8 mouse cellular contexts compared by ENCODE assay signal in the genomic region with DNA sequence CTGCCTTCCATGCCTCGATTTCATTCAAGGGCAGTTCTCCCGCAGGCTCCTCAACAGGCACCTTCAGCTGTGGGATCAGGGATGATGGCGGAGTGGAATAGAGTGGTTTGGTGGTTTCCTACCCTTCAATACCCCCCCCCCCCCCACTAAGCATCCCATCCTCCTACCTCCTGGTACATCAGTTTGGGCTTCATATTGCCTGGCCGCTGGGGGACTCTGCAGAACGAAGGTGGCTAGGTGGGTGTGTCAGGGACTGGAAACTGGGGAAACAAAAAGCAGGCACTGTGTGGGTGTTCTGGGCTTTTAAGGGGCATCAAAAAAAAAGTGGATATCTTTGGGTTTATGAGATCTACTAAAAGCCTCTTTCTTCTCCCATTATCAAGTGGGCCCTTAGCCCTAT. TPM values are rescaled to one million over a fixed set of nuclear protein-coding genes. Genes with fewer than 3 reads are reported as not detected.
A peak's percentile ranks its signal among the peaks of the same experiment; 100 is the strongest.
DNase-seq lines count a peak whose midpoint lies in the region; ATAC-seq and TF ChIP-seq lines count a peak whose summit lies in the region.

No protein-coding gene starts in this region.

- H3K9ac ChIP-seq in heart, embryonic 16.5 days (ENCODE audit: low read length), result peak overlapping the region; percentile 83
- peak overlapping the region; percentile 66 for H3K9ac ChIP-seq in forebrain, postnatal 0 days

- H3K4me2 ChIP-seq in heart, embryonic 16.5 days (ENCODE audit: low read depth, low read length), result peak overlapping the region; percentile 99
- H3K4me2 ChIP-seq in forebrain, postnatal 0 days (ENCODE audit: low read depth), result peak overlapping the region; percentile 87

- ATAC-seq in heart, embryonic 16.5 days (replicated peaks; ENCODE audit: extremely low read depth, insufficient read depth, low FRiP score), result no peak
- no peak for ATAC-seq in forebrain, postnatal 0 days

- H3K4me3 ChIP-seq in heart, embryonic 16.5 days (ENCODE audit: low read length), result peak overlapping the region; percentile 70
- peak overlapping the region; percentile 58 for H3K4me3 ChIP-seq in bone marrow macrophage, adult 2 months (ENCODE audit: insufficient read depth, low read length)
- peak overlapping the region; percentile 63 for H3K4me3 ChIP-seq in forebrain, postnatal 0 days (ENCODE audit: low read depth, low read length)
- peak overlapping the region; percentile 80 for H3K4me3 ChIP-seq in macrophage (ENCODE audit: inconsistent target)

- H3K9me3 ChIP-seq in heart, embryonic 16.5 days (replicated peaks; ENCODE audit: control insufficient read depth, low read length), result no peaks in the 10 kb centered on the region
- no peaks in the 10 kb centered on the region for H3K9me3 ChIP-seq in forebrain, postnatal 0 days (ENCODE audit: low read length)

- peaks cover 18% of the 10 kb centered on the region; the same call in 1 of the 2 replicates for H3K79me2 ChIP-seq in macrophage (ENCODE audit: inconsistent target)

- H3K36me3 ChIP-seq in heart, embryonic 16.5 days (ENCODE audit: control insufficient read depth, insufficient read depth), result peaks cover 5% of the 10 kb centered on the region; the same call in 1 of the 2 replicates
- peaks cover 31% of the 10 kb centered on the region for H3K36me3 ChIP-seq in forebrain, postnatal 0 days (ENCODE audit: insufficient read depth)
- H3K36me3 ChIP-seq in macrophage (ENCODE audit: inconsistent target), result peaks cover 25% of the 10 kb centered on the region

- TF ChIP-seq POLR2A in bone marrow macrophage, adult 2 months (IDR thresholded peaks at IDR 0.05; ENCODE audit: borderline replicate concordance, low read depth, low read length), result no peak

- peaks cover 18% of the 10 kb centered on the region for H3K4me1 ChIP-seq in heart, embryonic 16.5 days (ENCODE audit: control insufficient read depth, insufficient read depth, low read length)
- peaks cover 38% of the 10 kb centered on the region for H3K4me1 ChIP-seq in bone marrow macrophage, adult 2 months (ENCODE audit: control insufficient read depth, insufficient read depth, low read length)
- 0 out of 2 replicates have a peak, but pooled peaks cover 3% of the 10 kb centered on the region for H3K4me1 ChIP-seq in forebrain, postnatal 0 days (ENCODE audit: insufficient read depth)

- H3K27ac ChIP-seq in heart, embryonic 16.5 days (ENCODE audit: low read length), result no peak overlapping the region
- H3K27ac ChIP-seq in bone marrow macrophage, adult 2 months (ENCODE audit: insufficient read depth, low read depth, low read length), result no peak overlapping the region
- no peak overlapping the region for H3K27ac ChIP-seq in forebrain, postnatal 0 days (ENCODE audit: low read depth, low read length)
- H3K27ac ChIP-seq in macrophage, result peak overlapping the region; percentile 72

- no peaks in the 10 kb centered on the region for H3K27me3 ChIP-seq in heart, embryonic 16.5 days (ENCODE audit: control insufficient read depth, insufficient read depth, low read length)
- no peaks in the 10 kb centered on the region for H3K27me3 ChIP-seq in forebrain, postnatal 0 days (ENCODE audit: insufficient read depth, low read length)

- no peak for DNase-seq in heart, adult 18-20 months
- DNase-seq in forebrain, postnatal 0 days, result no peak
- DNase-seq in adrenal gland, adult 8-10 months, result no peak
- no peak for DNase-seq in layer of hippocampus, adult 8-10 months (ENCODE audit: low spot score in 2 of 2)
- DNase-seq in right cerebral cortex, postnatal 14 days, result no peak

- WGBS in heart, embryonic 16.5 days, result 57% methylated on average over 5 of the region's 5 CpGs
- WGBS in forebrain, postnatal 0 days, result 61% methylated on average over 5 of the region's 5 CpGs
- 48% methylated on average over 5 of the region's 5 CpGs for WGBS in macrophage (ENCODE audit: missing documents)

- TF ChIP-seq CTCF in bone marrow macrophage, adult 2 months (IDR thresholded peaks at IDR 0.05; ENCODE audit: low read depth, low read length), result no peak
- TF ChIP-seq CTCF in forebrain, postnatal 0 days (IDR thresholded peaks at IDR 0.05; ENCODE audit: low read depth), result no peak

RNA-seq across cellular contexts. Expression of a gene that starts 11.1 kb away (rescaled TPM):
- polyA plus RNA-seq in heart, embryonic 16.5 days (2015; fragmentation: Nextera tagmentation; extraction: Ambion mirVana), result 58.6 and 63.4 TPM in 2 replicates
- 10 to 100 TPM; 29.8 to 30.9 TPM for total RNA-seq in heart, adult 18-20 months (2021)
- 397 TPM in 2 replicates for polyA plus RNA-seq in bone marrow macrophage, adult 2 months (2012; ENCODE audit: insufficient read depth, insufficient read length, missing spikeins)
- total RNA-seq in forebrain, postnatal 0 days (2014; rRNA removed), result 144 and 219 TPM in 2 replicates
- 205 and 246 TPM in 2 replicates for polyA plus RNA-seq in forebrain, postnatal 0 days (2015; fragmentation: Nextera tagmentation; extraction: Ambion mirVana)
- 100 to 1,000 TPM in 8 of 26 experiments, 10 to 100 TPM in 18; 28.2 to 280 (median 84.8) TPM for total RNA-seq in macrophage (2018; cell fraction: chromatin; rRNA removed)
- 1,000 to 10,000 TPM in 13 of 26 experiments, 100 to 1,000 TPM in 13; 457 to 1,682 (median 872) TPM for total RNA-seq in macrophage (2018; cell fraction: cytosol; rRNA removed)
- total RNA-seq in macrophage (2018; cell fraction: nucleus; rRNA removed), result 1,000 to 10,000 TPM in 7 of 26 experiments, 100 to 1,000 TPM in 19; 221 to 1,721 (median 759) TPM
- 1,098 to 2,092 TPM (median 1,493 TPM) in 3 replicates for polyA plus RNA-seq in macrophage (2018)
- 100 to 1,000 TPM; 135 to 205 (median 166) TPM for total RNA-seq in adrenal gland, adult 8-10 months (2022)
- total RNA-seq in layer of hippocampus, adult 8-10 months (2022), result 100 to 1,000 TPM; 559 to 594 (median 575) TPM

RNA-seq across cellular contexts. Expression of a gene that starts 11.1 kb away (rescaled TPM):
- polyA plus RNA-seq in heart, embryonic 16.5 days (2015; fragmentation: Nextera tagmentation; extraction: Ambion mirVana), result 40.7 and 41.5 TPM in 2 replicates
- 10 to 100 TPM; 63.8 to 64.7 TPM for total RNA-seq in heart, adult 18-20 months (2021)
- polyA plus RNA-seq in bone marrow macrophage, adult 2 months (2012; ENCODE audit: insufficient read depth, insufficient read length, missing spikeins), result 53.6 and 59.8 TPM in 2 replicates
- total RNA-seq in forebrain, postnatal 0 days (2014; rRNA removed), result 7.5 and 8.7 TPM in 2 replicates
- 26.3 and 28.1 TPM in 2 replicates for polyA plus RNA-seq in forebrain, postnatal 0 days (2015; fragmentation: Nextera tagmentation; extraction: Ambion mirVana)
- total RNA-seq in macrophage (2018; cell fraction: chromatin; rRNA removed), result 100 to 1,000 TPM in 2 of 26 experiments, 10 to 100 TPM in 24; 26.0 to 115 (median 53.9) TPM
- 100 to 1,000 TPM in 1 of 26 experiments, 10 to 100 TPM in 25; 43.9 to 103 (median 66.5) TPM for total RNA-seq in macrophage (2018; cell fraction: cytosol; rRNA removed)
- total RNA-seq in macrophage (2018; cell fraction: nucleus; rRNA removed), result 100 to 1,000 TPM in 1 of 26 experiments, 10 to 100 TPM in 25; 37.3 to 104 (median 52.1) TPM
- polyA plus RNA-seq in macrophage (2018), result 71.9 to 183 TPM (median 75.3 TPM) in 3 replicates
- 10 to 100 TPM; 21.6 to 23.8 (median 22.0) TPM for total RNA-seq in adrenal gland, adult 8-10 months (2022)
- total RNA-seq in layer of hippocampus, adult 8-10 months (2022), result 10 to 100 TPM; 25.9 to 34.2 (median 29.8) TPM

RNA-seq across cellular contexts. Expression of a gene that starts 18.9 kb away (rescaled TPM):
- 0.25 and 0.38 TPM in 2 replicates for polyA plus RNA-seq in heart, embryonic 16.5 days (2015; fragmentation: Nextera tagmentation; extraction: Ambion mirVana)
- under 1 TPM in 1 of 2 experiments, not detected in 1; 0.10 TPM for total RNA-seq in heart, adult 18-20 months (2021)
- polyA plus RNA-seq in bone marrow macrophage, adult 2 months (2012; ENCODE audit: insufficient read depth, insufficient read length, missing spikeins), result 0.43 TPM in 1 of 2 replicates, not detected in the other
- 0.38 and 0.95 TPM in 2 replicates for total RNA-seq in forebrain, postnatal 0 days (2014; rRNA removed)
- polyA plus RNA-seq in forebrain, postnatal 0 days (2015; fragmentation: Nextera tagmentation; extraction: Ambion mirVana), result 0.27 and 0.49 TPM in 2 replicates
- under 1 TPM in 14 of 26 experiments, not detected in 12; 0.25 to 0.86 (median 0.51) TPM for total RNA-seq in macrophage (2018; cell fraction: chromatin; rRNA removed)
- total RNA-seq in macrophage (2018; cell fraction: cytosol; rRNA removed), result not detected
- total RNA-seq in macrophage (2018; cell fraction: nucleus; rRNA removed), result under 1 TPM in 5 of 26 experiments, not detected in 21; 0.17 to 0.41 (median 0.30) TPM
- 0.04 TPM in 1 of 3 replicates, not detected in the others for polyA plus RNA-seq in macrophage (2018)
- total RNA-seq in adrenal gland, adult 8-10 months (2022), result 1 to 10 TPM in 1 of 4 experiments, under 1 TPM in 3; 0.23 to 1.1 (median 0.61) TPM
- total RNA-seq in layer of hippocampus, adult 8-10 months (2022), result under 1 TPM in 1 of 4 experiments, not detected in 3; 0.25 TPM

RNA-seq across cellular contexts. Expression of a gene that starts 42.8 kb away (rescaled TPM):
- 1.7 and 2.7 TPM in 2 replicates for polyA plus RNA-seq in heart, embryonic 16.5 days (2015; fragmentation: Nextera tagmentation; extraction: Ambion mirVana)
- total RNA-seq in heart, adult 18-20 months (2021), result under 1 TPM; 0.57 to 0.62 TPM
- polyA plus RNA-seq in bone marrow macrophage, adult 2 months (2012; ENCODE audit: insufficient read depth, insufficient read length, missing spikeins), result 0.57 and 0.68 TPM in 2 replicates
- total RNA-seq in forebrain, postnatal 0 days (2014; rRNA removed), result 1.9 and 2.4 TPM in 2 replicates
- 1.1 and 1.4 TPM in 2 replicates for polyA plus RNA-seq in forebrain, postnatal 0 days (2015; fragmentation: Nextera tagmentation; extraction: Ambion mirVana)
- 1 to 10 TPM in 3 of 26 experiments, under 1 TPM in 18, not detected in 5; 0.20 to 1.3 (median 0.63) TPM for total RNA-seq in macrophage (2018; cell fraction: chromatin; rRNA removed)
- under 1 TPM; 0.05 to 0.37 (median 0.17) TPM for total RNA-seq in macrophage (2018; cell fraction: cytosol; rRNA removed)
- total RNA-seq in macrophage (2018; cell fraction: nucleus; rRNA removed), result 1 to 10 TPM in 3 of 26 experiments, under 1 TPM in 21, not detected in 2; 0.15 to 1.1 (median 0.53) TPM
- polyA plus RNA-seq in macrophage (2018), result 0.20 to 0.30 TPM (median 0.22 TPM) in 3 replicates
- total RNA-seq in adrenal gland, adult 8-10 months (2022), result 1 to 10 TPM; 2.6 to 4.7 (median 3.3) TPM
- under 1 TPM; 0.38 to 0.43 (median 0.39) TPM for total RNA-seq in layer of hippocampus, adult 8-10 months (2022)

RNA-seq across cellular contexts. Expression of a gene that starts 49.4 kb away (rescaled TPM):
- polyA plus RNA-seq in heart, embryonic 16.5 days (2015; fragmentation: Nextera tagmentation; extraction: Ambion mirVana), result 82.3 and 84.0 TPM in 2 replicates
- total RNA-seq in heart, adult 18-20 months (2021), result 100 to 1,000 TPM; 168 to 200 TPM
- 67.1 and 83.5 TPM in 2 replicates for polyA plus RNA-seq in bone marrow macrophage, adult 2 months (2012; ENCODE audit: insufficient read depth, insufficient read length, missing spikeins)
- 61.1 and 64.2 TPM in 2 replicates for total RNA-seq in forebrain, postnatal 0 days (2014; rRNA removed)
- polyA plus RNA-seq in forebrain, postnatal 0 days (2015; fragmentation: Nextera tagmentation; extraction: Ambion mirVana), result 53.7 and 53.9 TPM in 2 replicates
- total RNA-seq in macrophage (2018; cell fraction: chromatin; rRNA removed), result 100 to 1,000 TPM in 2 of 26 experiments, 10 to 100 TPM in 24; 29.4 to 150 (median 57.0) TPM
- total RNA-seq in macrophage (2018; cell fraction: cytosol; rRNA removed), result 100 to 1,000 TPM in 2 of 26 experiments, 10 to 100 TPM in 24; 53.4 to 103 (median 69.7) TPM
- 100 to 1,000 TPM in 1 of 26 experiments, 10 to 100 TPM in 25; 35.5 to 146 (median 51.3) TPM for total RNA-seq in macrophage (2018; cell fraction: nucleus; rRNA removed)
- polyA plus RNA-seq in macrophage (2018), result 53.1 to 77.4 TPM (median 77.2 TPM) in 3 replicates
- total RNA-seq in adrenal gland, adult 8-10 months (2022), result 100 to 1,000 TPM; 162 to 282 (median 233) TPM
- 100 to 1,000 TPM in 2 of 4 experiments, 10 to 100 TPM in 2; 72.2 to 109 (median 97.5) TPM for total RNA-seq in layer of hippocampus, adult 8-10 months (2022)
